Mouse (Mus musculus): ENCODE measurements at regions not wholly inside any gene's neighbourhood (a gene's known extent, or its start where the extent isn't known, plus 50 kb on each side); places are given as distances from the start of the nearest gene placed in this dataset.
A peak's percentile ranks its signal among the peaks of the same experiment; 100 is the strongest.

- no peaks in the 10 kb centered on the region for H3K27me3 ChIP-seq (ENCODE audit: control insufficient read depth, insufficient read depth, low read length)
- H3K27ac ChIP-seq (replicated peaks; ENCODE audit: low read depth, low read length) = no peak overlapping the region
- H3K9ac ChIP-seq (ENCODE audit: low read length) = no peak overlapping the region
- no peaks in the 10 kb centered on the region for H3K36me3 ChIP-seq (ENCODE audit: control insufficient read depth, insufficient read depth, low read length)
- ATAC-seq (ENCODE audit: insufficient number of reproducible peaks, low FRiP score, low TSS enrichment, low read depth) = no peak
- 87% methylated on average over 12 of the region's 12 CpGs for WGBS
- H3K4me1 ChIP-seq (ENCODE audit: control insufficient read depth, insufficient read depth, low read length) = no peaks in the 10 kb centered on the region
- no peak overlapping the region for H3K4me3 ChIP-seq (ENCODE audit: low read depth, low read length)
- H3K4me2 ChIP-seq (ENCODE audit: low read depth, severe bottlenecking) = no peak overlapping the region
- DNase-seq (ENCODE audit: low spot score) = no peak
- no peaks in the 10 kb centered on the region for H3K9me3 ChIP-seq (ENCODE audit: control insufficient read depth, low read length)
Observed at GRCm38 (mm10) chr2:167756721-167757120, 67.1 kb upstream of the Tmem189 start.

DNA sequence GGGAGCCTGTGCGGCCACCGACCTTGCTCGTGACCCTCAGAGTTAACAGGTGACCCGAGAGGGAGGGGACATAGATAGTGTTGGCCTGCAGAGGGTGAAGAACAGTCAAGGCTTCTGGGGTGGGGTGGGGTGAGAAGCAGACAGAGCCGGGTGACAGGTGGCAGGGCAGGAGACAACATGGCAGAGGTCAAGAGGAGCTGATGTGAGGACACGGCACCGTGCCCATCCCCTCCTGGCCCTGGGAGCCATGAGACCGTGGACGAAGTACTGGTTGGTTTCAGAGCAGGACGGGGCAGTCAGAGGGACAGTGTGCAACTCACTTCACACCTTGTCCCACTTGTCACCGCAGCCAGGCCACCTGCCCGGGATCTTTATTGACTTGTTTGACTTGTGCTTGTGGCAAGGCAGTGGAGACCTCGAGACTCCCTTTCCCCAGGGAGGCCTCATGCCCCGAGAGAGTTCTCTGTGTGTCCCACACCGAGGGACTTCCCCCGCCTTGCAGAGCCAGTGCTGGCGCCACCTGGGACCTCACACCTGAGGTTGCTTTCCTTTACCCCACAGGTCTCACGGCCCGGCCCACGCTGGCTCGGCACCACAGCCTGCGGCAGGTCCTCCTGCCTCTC lies 65.4 kb upstream of the Tmem189 start:
- Histone ChIP-seq H3K27ac (replicated peaks; ENCODE audit: low read depth, low read length) (no peak overlapping the region), H3K36me3 (ENCODE audit: control insufficient read depth, insufficient read depth, low read length) (no peaks in the 10 kb centered on the region), H3K9me3 (ENCODE audit: control insufficient read depth, low read length) (no peaks in the 10 kb centered on the region), H3K4me1 (ENCODE audit: control insufficient read depth, insufficient read depth, low read length) (no peaks in the 10 kb centered on the region), H3K4me3 (ENCODE audit: low read depth, low read length) (no peak overlapping the region), H3K9ac (ENCODE audit: low read length) (no peak overlapping the region), H3K4me2 (ENCODE audit: low read depth, severe bottlenecking) (no peak overlapping the region), H3K27me3 (ENCODE audit: control insufficient read depth, insufficient read depth, low read length) (no peaks in the 10 kb centered on the region)
- 82% methylated on average over 22 of the region's 22 CpGs for WGBS
- ATAC-seq (ENCODE audit: insufficient number of reproducible peaks, low FRiP score, low TSS enrichment, low read depth) (no peak), DNase-seq (ENCODE audit: low spot score) (no peak)

DNA sequence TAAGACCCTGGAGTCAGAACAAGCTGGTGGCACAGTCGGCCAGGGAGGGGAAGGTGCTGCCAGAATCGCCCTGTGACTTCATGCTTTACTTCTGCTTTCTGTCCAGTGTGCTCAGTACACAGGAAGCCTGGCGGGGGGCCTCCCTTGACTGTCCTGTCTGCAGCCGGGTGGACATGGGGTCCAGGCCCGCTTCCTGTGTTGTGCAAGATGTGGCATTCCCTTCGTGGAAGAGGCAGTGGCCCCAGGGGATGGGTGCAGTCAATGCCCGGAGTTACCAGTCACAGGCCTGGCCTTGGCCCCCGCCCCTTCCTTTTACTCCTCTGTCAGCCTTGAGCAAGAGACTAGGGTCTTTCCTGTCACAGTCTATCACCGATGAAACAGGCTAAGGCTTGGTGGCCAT lies 64.3 kb upstream of the Tmem189 start:
- H3K4me3 ChIP-seq (ENCODE audit: low read depth, low read length) = no peak overlapping the region
- no peaks in the 10 kb centered on the region for H3K4me1 ChIP-seq (ENCODE audit: control insufficient read depth, insufficient read depth, low read length)
- WGBS = 76% methylated on average over 9 of the region's 9 CpGs
- no peak for ATAC-seq (ENCODE audit: insufficient number of reproducible peaks, low FRiP score, low TSS enrichment, low read depth)
- no peaks in the 10 kb centered on the region for H3K36me3 ChIP-seq (ENCODE audit: control insufficient read depth, insufficient read depth, low read length)
- no peaks in the 10 kb centered on the region for H3K9me3 ChIP-seq (ENCODE audit: control insufficient read depth, low read length)
- H3K27me3 ChIP-seq (ENCODE audit: control insufficient read depth, insufficient read depth, low read length) = no peaks in the 10 kb centered on the region
- DNase-seq (ENCODE audit: low spot score) = no peak
- H3K4me2 ChIP-seq (ENCODE audit: low read depth, severe bottlenecking) = no peak overlapping the region
- H3K9ac ChIP-seq (ENCODE audit: low read length) = no peak overlapping the region
- no peak overlapping the region for H3K27ac ChIP-seq (replicated peaks; ENCODE audit: low read depth, low read length)

DNA sequence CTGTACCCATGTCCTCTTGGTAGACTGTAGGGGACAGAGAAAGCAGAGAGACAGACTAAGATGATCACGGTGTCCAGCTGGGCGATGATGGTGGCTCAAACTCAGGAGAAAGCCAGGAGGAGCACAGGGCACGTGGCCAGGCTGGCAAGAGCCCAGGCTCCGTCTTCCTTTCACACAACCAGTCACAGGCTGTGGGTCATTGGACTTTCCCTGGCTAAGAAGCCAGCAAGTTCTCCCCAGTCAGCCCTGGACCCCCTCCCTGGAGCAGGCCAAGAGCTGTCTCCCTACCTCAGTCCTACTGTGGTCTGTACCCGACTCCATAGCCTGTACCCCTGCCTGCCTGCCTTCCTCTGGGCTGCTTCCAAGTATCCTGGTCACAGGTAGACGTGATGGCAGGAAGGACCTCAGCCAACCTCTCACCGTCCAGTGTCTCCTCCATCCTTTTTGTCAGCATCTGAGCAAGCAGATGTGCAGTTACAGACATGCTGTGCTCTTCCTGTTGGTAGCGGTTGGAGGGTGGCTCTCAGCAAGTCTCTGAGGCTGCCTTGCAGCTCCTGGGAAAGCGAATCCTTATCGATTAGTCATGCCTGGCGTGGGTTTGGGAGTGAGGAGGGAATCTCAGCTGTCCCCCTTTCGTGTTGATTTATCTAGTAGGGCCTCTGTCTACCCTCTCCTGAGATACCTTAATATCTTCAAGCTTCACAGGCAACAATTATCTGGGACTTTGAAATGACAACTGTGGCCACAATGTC lies 63.4 kb upstream of the Tmem189 start:
- WGBS = 72% methylated on average over 12 of the region's 12 CpGs
- no peaks in the 10 kb centered on the region for H3K36me3 ChIP-seq (ENCODE audit: control insufficient read depth, insufficient read depth, low read length)
- no peaks in the 10 kb centered on the region for H3K4me1 ChIP-seq (ENCODE audit: control insufficient read depth, insufficient read depth, low read length)
- no peaks in the 10 kb centered on the region for H3K27me3 ChIP-seq (ENCODE audit: control insufficient read depth, insufficient read depth, low read length)
- no peak overlapping the region for H3K4me3 ChIP-seq (ENCODE audit: low read depth, low read length)
- H3K9ac ChIP-seq (ENCODE audit: low read length) = 0 out of 2 replicates have a peak overlapping the region, but pooled peaks have one; percentile 7
- no peak overlapping the region for H3K27ac ChIP-seq (replicated peaks; ENCODE audit: low read depth, low read length)
- no peaks in the 10 kb centered on the region for H3K9me3 ChIP-seq (ENCODE audit: control insufficient read depth, low read length)
- no peak overlapping the region for H3K4me2 ChIP-seq (ENCODE audit: low read depth, severe bottlenecking)
- ATAC-seq (ENCODE audit: insufficient number of reproducible peaks, low FRiP score, low TSS enrichment, low read depth) (no peak), DNase-seq (ENCODE audit: low spot score) (no peak)

DNA sequence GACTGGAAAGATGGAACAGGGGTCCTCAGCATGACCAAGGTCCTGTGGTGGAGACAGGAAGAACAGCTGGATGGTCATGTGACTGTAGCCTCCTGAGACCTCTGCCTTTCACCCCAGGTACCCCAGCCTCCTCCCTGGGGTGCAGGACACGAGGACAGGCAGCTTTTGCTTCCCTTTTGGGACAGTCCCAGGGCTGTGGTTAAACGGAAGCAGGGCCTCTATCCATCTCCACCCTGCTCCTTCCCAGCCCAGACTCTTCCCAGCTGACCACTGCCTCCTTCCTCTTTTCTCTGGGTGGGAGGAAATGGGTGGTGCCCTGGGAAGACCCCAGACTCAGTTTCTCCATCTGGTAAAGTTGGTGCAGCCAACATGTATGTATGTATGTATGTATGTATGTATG lies 62.0 kb upstream of the Tmem189 start:
- Histone ChIP-seq H3K9ac (ENCODE audit: low read length) (no peak overlapping the region), H3K9me3 (ENCODE audit: control insufficient read depth, low read length) (no peaks in the 10 kb centered on the region), H3K36me3 (ENCODE audit: control insufficient read depth, insufficient read depth, low read length) (no peaks in the 10 kb centered on the region), H3K4me1 (ENCODE audit: control insufficient read depth, insufficient read depth, low read length) (no peaks in the 10 kb centered on the region), H3K27me3 (ENCODE audit: control insufficient read depth, insufficient read depth, low read length) (no peaks in the 10 kb centered on the region), H3K27ac (replicated peaks; ENCODE audit: low read depth, low read length) (no peak overlapping the region), H3K4me3 (ENCODE audit: low read depth, low read length) (no peak overlapping the region), H3K4me2 (ENCODE audit: low read depth, severe bottlenecking) (no peak overlapping the region)
- no peak for ATAC-seq (ENCODE audit: insufficient number of reproducible peaks, low FRiP score, low TSS enrichment, low read depth)
- no peak for DNase-seq (ENCODE audit: low spot score)
- WGBS = 67% methylated on average over 2 of the region's 2 CpGs

- H3K4me3 ChIP-seq (ENCODE audit: low read depth, low read length) = no peak overlapping the region
- ATAC-seq (ENCODE audit: insufficient number of reproducible peaks, low FRiP score, low TSS enrichment, low read depth) = no peak
- DNase-seq (ENCODE audit: low spot score) = no peak
- no peaks in the 10 kb centered on the region for H3K36me3 ChIP-seq (ENCODE audit: control insufficient read depth, insufficient read depth, low read length)
- no peaks in the 10 kb centered on the region for H3K27me3 ChIP-seq (ENCODE audit: control insufficient read depth, insufficient read depth, low read length)
- H3K4me2 ChIP-seq (ENCODE audit: low read depth, severe bottlenecking) = no peak overlapping the region
- no peak overlapping the region for H3K27ac ChIP-seq (replicated peaks; ENCODE audit: low read depth, low read length)
- no peak overlapping the region for H3K9ac ChIP-seq (ENCODE audit: low read length)
- H3K9me3 ChIP-seq (ENCODE audit: control insufficient read depth, low read length) = no peaks in the 10 kb centered on the region
- H3K4me1 ChIP-seq (ENCODE audit: control insufficient read depth, insufficient read depth, low read length) = peaks cover 11% of the 10 kb centered on the region
- WGBS = 91% methylated on average over 6 of the region's 6 CpGs
Observed at GRCm38 (mm10) chr2:167748297-167748696, 58.7 kb upstream of the Tmem189 start.

DNA sequence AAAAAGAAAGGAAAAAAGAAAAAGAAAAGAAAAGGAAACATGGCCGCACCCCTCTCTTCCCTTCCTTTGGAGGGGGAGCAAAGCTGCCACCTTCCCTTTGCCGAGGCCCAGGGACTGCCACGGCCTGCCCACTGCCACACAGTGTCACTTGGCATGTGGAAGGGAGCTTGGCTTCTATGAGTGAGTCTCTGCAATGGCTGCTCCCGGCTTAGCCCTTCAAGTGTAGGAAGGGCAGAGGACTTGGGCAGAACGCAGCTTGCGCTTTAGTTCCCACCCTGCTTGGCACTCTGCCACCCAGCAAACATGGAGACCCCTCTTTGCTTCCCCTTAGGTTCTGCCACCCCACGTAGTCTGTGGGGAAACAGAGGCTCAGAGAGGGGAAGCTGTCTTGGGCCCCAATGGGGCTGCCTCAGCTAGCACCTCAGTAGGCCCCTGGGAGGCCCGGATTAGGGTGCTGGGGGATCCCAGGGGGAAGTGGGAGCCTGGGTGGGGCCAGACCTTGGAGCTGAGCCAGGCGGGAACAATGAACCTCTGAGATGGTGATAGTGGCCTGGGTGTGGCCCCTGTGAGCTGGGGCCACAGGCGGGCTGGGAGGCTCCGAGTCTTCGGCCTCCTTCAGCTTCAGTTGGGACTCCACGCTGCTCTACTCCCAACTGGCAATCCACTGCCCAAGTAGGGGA lies 57.7 kb upstream of the Tmem189 start:
- ATAC-seq (ENCODE audit: insufficient number of reproducible peaks, low FRiP score, low TSS enrichment, low read depth) (no peak), DNase-seq (ENCODE audit: low spot score) (no peak)
- Histone ChIP-seq H3K4me2 (ENCODE audit: low read depth, severe bottlenecking) (no peak overlapping the region), H3K27ac (replicated peaks; ENCODE audit: low read depth, low read length) (no peak overlapping the region), H3K27me3 (ENCODE audit: control insufficient read depth, insufficient read depth, low read length) (no peaks in the 10 kb centered on the region), H3K36me3 (ENCODE audit: control insufficient read depth, insufficient read depth, low read length) (no peaks in the 10 kb centered on the region), H3K4me3 (ENCODE audit: low read depth, low read length) (no peak overlapping the region), H3K4me1 (ENCODE audit: control insufficient read depth, insufficient read depth, low read length) (peaks cover 11% of the 10 kb centered on the region), H3K9me3 (ENCODE audit: control insufficient read depth, low read length) (no peaks in the 10 kb centered on the region), H3K9ac (ENCODE audit: low read length) (no peak overlapping the region)
- WGBS = 84% methylated on average over 13 of the region's 13 CpGs

DNA sequence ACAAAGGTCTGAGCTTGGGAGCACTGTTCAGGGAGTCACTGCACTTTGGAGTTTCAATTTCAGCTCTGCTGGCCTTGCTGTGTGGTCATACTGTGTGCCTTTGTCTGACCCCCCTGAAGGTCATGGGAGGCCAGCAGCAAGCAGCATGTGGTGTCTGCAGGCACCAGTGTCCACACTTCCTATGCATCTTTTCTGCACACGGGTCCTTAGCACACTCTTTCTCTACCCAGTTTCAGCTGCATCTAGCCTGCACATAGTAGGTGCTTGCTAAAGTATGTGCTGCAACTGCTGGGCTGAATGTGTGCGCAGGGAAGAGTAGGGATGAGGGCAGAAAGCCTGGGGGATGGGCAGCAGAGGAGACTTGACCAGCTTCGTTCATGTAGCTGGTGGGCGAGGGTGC lies 56.7 kb upstream of the Tmem189 start:
- H3K9ac ChIP-seq (ENCODE audit: low read length) = no peak overlapping the region
- ATAC-seq (ENCODE audit: insufficient number of reproducible peaks, low FRiP score, low TSS enrichment, low read depth) (no peak), DNase-seq (ENCODE audit: low spot score) (no peak)
- H3K27me3 ChIP-seq (ENCODE audit: control insufficient read depth, insufficient read depth, low read length) = no peaks in the 10 kb centered on the region
- no peak overlapping the region for H3K4me3 ChIP-seq (ENCODE audit: low read depth, low read length)
- no peaks in the 10 kb centered on the region for H3K36me3 ChIP-seq (ENCODE audit: control insufficient read depth, insufficient read depth, low read length)
- H3K4me2 ChIP-seq (ENCODE audit: low read depth, severe bottlenecking) = no peak overlapping the region
- 87% methylated on average over 4 of the region's 4 CpGs for WGBS
- H3K9me3 ChIP-seq (ENCODE audit: control insufficient read depth, low read length) = no peaks in the 10 kb centered on the region
- H3K27ac ChIP-seq (replicated peaks; ENCODE audit: low read depth, low read length) = no peak overlapping the region
- H3K4me1 ChIP-seq (ENCODE audit: control insufficient read depth, insufficient read depth, low read length) = peaks cover 11% of the 10 kb centered on the region
